Mouse (Mus musculus): ENCODE measurements around the gene Krt14. TPM values are rescaled to one million over a fixed set of nuclear protein-coding genes. Genes with fewer than 3 reads are reported as not detected.

Krt14 gene
- polyA plus RNA-seq, 1 experiment from 2014 or later = 3.0 TPM

DNA sequence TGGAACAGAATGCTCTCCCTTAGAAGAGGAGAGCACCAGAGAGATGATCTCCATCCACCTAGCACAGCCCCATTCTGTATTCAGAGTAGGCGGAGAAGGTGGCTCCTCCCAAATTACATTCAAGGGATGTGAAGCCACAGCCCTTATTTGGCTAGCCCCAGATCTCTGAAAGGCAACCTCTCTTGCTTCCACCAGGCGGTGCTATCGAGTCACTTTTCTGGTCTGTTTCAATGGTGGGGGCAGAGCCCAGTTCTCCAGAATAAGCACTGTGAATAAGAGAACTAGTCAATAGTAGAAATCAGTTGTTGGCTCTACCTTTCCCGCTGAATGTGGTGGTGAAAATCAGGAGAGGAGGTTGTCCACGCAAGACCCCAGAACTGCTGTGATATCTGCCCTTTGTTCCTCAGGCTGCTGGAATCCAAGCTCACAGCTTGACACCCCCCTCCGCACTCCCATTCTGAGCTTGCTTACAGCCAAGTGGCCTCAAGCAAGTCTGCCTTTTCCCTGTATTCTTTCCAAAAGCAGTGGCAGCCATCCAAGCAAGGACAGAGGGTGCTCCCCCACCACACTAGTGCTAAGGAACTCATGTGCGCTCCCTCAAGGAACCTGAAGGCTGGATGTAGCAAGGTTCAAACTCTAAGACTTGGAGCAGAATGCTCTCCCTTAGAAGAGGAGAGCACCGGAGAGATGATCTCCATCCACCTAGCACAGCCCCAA is 7.1 kb downstream of the Krt14 start:
- Histone ChIP-seq H3K4me1 (no peaks in the 10 kb centered on the region), H3K4me2 (no peak overlapping the region), H3K4me3 (no peak overlapping the region), H3K36me3 (no peaks in the 10 kb centered on the region), H3K27ac (replicated peaks) (no peak overlapping the region), H3K9me3 (no peaks in the 10 kb centered on the region), H3K9ac (no peak overlapping the region), H3K27me3 (replicated peaks) (no peaks in the 10 kb centered on the region; the same call in 1 of the 2 replicates)
- no peak for ATAC-seq (ENCODE audit: extremely low read depth, insufficient number of reproducible peaks, low FRiP score, low TSS enrichment)
- WGBS = 38% methylated on average over 8 of the region's 8 CpGs

- H3K9me3 ChIP-seq = no peaks in the 10 kb centered on the region
- H3K27ac ChIP-seq (replicated peaks) = no peak overlapping the region
- peaks cover under 1% of the 10 kb centered on the region; the same call in 1 of the 2 replicates for H3K27me3 ChIP-seq (replicated peaks)
- H3K4me1 ChIP-seq = no peaks in the 10 kb centered on the region
- H3K36me3 ChIP-seq = no peaks in the 10 kb centered on the region
- 58% methylated on average over 4 of the region's 4 CpGs for WGBS
- no peak overlapping the region for H3K9ac ChIP-seq
- ATAC-seq (ENCODE audit: extremely low read depth, insufficient number of reproducible peaks, low FRiP score, low TSS enrichment) = no peak
- no peak overlapping the region for H3K4me2 ChIP-seq
- H3K4me3 ChIP-seq = no peak overlapping the region
Observed at GRCm38 (mm10) chr11:100198666-100199065, 8.7 kb downstream of the Krt14 start.

DNA sequence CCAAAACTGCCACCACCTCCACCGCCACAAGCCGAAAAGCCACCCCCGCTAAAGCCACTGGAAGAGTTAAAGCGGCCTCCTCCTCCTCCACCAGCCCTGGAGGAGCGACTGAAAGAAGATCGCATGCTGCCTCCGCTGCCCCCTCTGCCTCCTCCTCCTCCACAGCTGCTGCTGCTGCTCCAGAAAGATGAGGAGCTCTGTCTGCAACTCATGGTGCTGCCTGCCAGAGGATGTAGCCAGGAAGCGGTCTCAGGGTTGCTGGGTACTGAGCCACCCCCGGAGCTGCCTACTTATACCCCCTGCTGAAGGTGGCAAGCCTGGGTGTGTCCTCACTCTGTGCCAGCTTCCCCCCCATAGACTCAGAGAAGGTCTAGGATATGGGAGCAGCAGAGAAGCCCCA is 14.4 kb downstream of the Krt14 start, which contains the start of gene Krt9:
Gene Krt9, minus strand, starts transcription at position 255 of the 400 bp plus-strand sequence.
- Histone ChIP-seq H3K27me3 (replicated peaks) (peaks cover 16% of the 10 kb centered on the region; the same call in 1 of the 2 replicates), H3K27ac (replicated peaks) (no peak within 1 kb of the TSS), H3K36me3 (no peaks in the 10 kb centered on the region), H3K9ac (no peak within 1 kb of the TSS), H3K4me3 (no peak within 1 kb of the TSS), H3K4me2 (no peak within 1 kb of the TSS), H3K4me1 (no peaks in the 10 kb centered on the region), H3K9me3 (no peaks in the 10 kb centered on the region)
- ATAC-seq (ENCODE audit: extremely low read depth, insufficient number of reproducible peaks, low FRiP score, low TSS enrichment) = no peak
- WGBS = 40% methylated on average over 9 of the region's 9 CpGs

GRCm38 (mm10) chr11:100191820-100192219 is 15.5 kb downstream of the Krt14 start:
- H3K9me3 ChIP-seq = no peaks in the 10 kb centered on the region
- 85% methylated on average over 3 of the region's 3 CpGs for WGBS
- no peak overlapping the region for H3K27ac ChIP-seq (replicated peaks)
- H3K27me3 ChIP-seq (replicated peaks) = peaks cover 16% of the 10 kb centered on the region; the same call in 1 of the 2 replicates
- no peak overlapping the region for H3K4me2 ChIP-seq
- ATAC-seq (ENCODE audit: extremely low read depth, insufficient number of reproducible peaks, low FRiP score, low TSS enrichment) = no peak
- H3K4me3 ChIP-seq = no peak overlapping the region
- no peaks in the 10 kb centered on the region for H3K36me3 ChIP-seq
- H3K9ac ChIP-seq = no peak overlapping the region
- no peaks in the 10 kb centered on the region for H3K4me1 ChIP-seq

- Histone ChIP-seq H3K4me3 (no peak overlapping the region), H3K36me3 (no peaks in the 10 kb centered on the region), H3K9ac (no peak overlapping the region), H3K27ac (replicated peaks) (no peak overlapping the region), H3K9me3 (no peaks in the 10 kb centered on the region), H3K4me2 (no peak overlapping the region), H3K4me1 (no peaks in the 10 kb centered on the region), H3K27me3 (replicated peaks) (peaks cover 5% of the 10 kb centered on the region; the same call in 1 of the 2 replicates)
- no peak for ATAC-seq (ENCODE audit: extremely low read depth, insufficient number of reproducible peaks, low FRiP score, low TSS enrichment)
- WGBS = 71% methylated on average over 8 of the region's 8 CpGs
Observed at GRCm38 (mm10) chr11:100186736-100187135, 20.6 kb downstream of the Krt14 start.

DNA sequence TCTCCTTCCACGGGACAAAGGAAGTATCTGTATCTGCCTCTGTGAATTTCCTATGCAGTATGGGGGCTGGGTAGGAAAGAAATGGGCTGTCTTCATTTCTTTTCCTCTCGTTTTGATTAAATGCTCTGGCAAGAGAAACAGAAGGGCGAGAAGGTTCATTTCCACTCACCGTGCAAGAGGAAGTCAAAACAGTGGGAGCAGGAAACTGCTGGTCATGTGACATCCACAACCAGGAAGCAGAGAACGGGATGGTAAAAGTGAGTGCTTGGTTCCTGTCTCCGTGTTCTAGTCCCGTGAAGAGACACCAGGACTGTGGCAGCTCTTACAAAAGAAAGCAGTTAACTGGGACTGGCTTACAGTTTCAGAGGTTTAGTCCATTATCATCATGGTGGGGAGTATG is 25.6 kb downstream of the Krt14 start:
- Histone ChIP-seq H3K9me3 (no peaks in the 10 kb centered on the region), H3K9ac (no peak overlapping the region), H3K27me3 (replicated peaks) (0 out of 2 replicates have a peak, but pooled peaks cover 8% of the 10 kb centered on the region), H3K4me1 (no peaks in the 10 kb centered on the region), H3K4me2 (no peak overlapping the region), H3K27ac (replicated peaks) (no peak overlapping the region), H3K36me3 (no peaks in the 10 kb centered on the region), H3K4me3 (no peak overlapping the region)
- 56% methylated on average over 7 of the region's 7 CpGs for WGBS
- ATAC-seq (ENCODE audit: extremely low read depth, insufficient number of reproducible peaks, low FRiP score, low TSS enrichment) = no peak

DNA sequence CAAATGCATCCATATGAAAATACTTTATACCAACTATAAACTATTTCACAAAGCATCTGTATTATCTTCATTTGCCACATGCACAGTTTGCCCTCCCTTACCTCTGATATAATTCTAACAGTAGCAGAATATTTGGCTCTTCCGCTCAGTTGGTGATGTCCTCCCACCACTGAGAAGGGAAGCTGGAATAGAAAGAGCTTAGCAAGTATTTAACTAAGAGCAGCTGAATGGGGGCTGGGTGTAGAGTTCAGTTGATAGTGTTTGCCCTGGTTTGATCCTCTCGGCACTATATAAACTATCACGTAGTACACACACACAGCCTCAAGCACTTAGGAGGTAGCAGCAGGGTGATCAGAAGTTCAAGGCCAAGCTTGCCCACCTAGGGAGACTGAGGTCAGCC is 28.1 kb downstream of the Krt14 start:
- no peaks in the 10 kb centered on the region for H3K9me3 ChIP-seq
- 63% methylated on average over 3 of the region's 3 CpGs for WGBS
- ATAC-seq (ENCODE audit: extremely low read depth, insufficient number of reproducible peaks, low FRiP score, low TSS enrichment) = no peak
- no peaks in the 10 kb centered on the region for H3K4me1 ChIP-seq
- H3K27me3 ChIP-seq (replicated peaks) = 0 out of 2 replicates have a peak, but pooled peaks cover 9% of the 10 kb centered on the region
- no peak overlapping the region for H3K4me3 ChIP-seq
- H3K9ac ChIP-seq = no peak overlapping the region
- no peak overlapping the region for H3K27ac ChIP-seq (replicated peaks)
- H3K4me2 ChIP-seq = no peak overlapping the region
- no peaks in the 10 kb centered on the region for H3K36me3 ChIP-seq

DNA sequence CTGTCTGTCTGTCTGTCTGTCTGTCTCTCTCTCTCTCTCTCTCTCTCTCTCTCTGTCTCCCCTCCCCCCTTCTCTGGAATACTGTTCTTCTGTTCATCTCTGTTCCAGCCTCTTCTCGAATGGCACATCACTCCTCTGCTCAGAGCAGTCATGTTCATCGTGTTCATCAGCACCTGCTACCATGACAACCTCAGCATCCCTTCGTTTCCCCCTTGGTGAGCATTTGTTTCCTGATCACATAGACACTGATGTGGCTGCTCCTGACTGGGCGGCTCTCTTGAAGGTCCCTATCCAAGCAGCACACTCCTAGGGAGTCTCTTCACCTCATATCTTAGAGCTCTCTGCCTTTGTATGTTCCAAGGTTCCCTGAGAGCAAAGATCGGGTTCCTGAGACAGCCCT is 29.0 kb downstream of the Krt14 start:
- Histone ChIP-seq H3K27me3 (replicated peaks) (0 out of 2 replicates have a peak, but pooled peaks cover 9% of the 10 kb centered on the region), H3K4me2 (no peak overlapping the region), H3K9me3 (no peaks in the 10 kb centered on the region), H3K9ac (no peak overlapping the region), H3K27ac (replicated peaks) (no peak overlapping the region), H3K4me3 (no peak overlapping the region), H3K36me3 (no peaks in the 10 kb centered on the region), H3K4me1 (no peaks in the 10 kb centered on the region)
- 69% methylated on average over 5 of the region's 5 CpGs for WGBS
- no peak for ATAC-seq (ENCODE audit: extremely low read depth, insufficient number of reproducible peaks, low FRiP score, low TSS enrichment)

- H3K27ac ChIP-seq (replicated peaks) = no peak overlapping the region
- no peak overlapping the region for H3K9ac ChIP-seq
- ATAC-seq (ENCODE audit: extremely low read depth, insufficient number of reproducible peaks, low FRiP score, low TSS enrichment) = no peak
- no peaks in the 10 kb centered on the region for H3K9me3 ChIP-seq
- 0 out of 2 replicates have a peak, but pooled peaks cover 9% of the 10 kb centered on the region for H3K27me3 ChIP-seq (replicated peaks)
- no peaks in the 10 kb centered on the region for H3K4me1 ChIP-seq
- H3K36me3 ChIP-seq = no peaks in the 10 kb centered on the region
- H3K4me3 ChIP-seq = no peak overlapping the region
- H3K4me2 ChIP-seq = no peak overlapping the region
- WGBS = 68% methylated on average over 9 of the region's 9 CpGs
Observed at GRCm38 (mm10) chr11:100176791-100177190, 30.6 kb downstream of the Krt14 start.

GRCm38 (mm10) chr11:100168765-100169762 is 38.3 kb downstream of the Krt14 start:
- Histone ChIP-seq H3K9ac (no peak overlapping the region), H3K27me3 (replicated peaks) (peaks cover 4% of the 10 kb centered on the region; the same call in 1 of the 2 replicates), H3K36me3 (no peaks in the 10 kb centered on the region), H3K27ac (replicated peaks) (no peak overlapping the region), H3K4me1 (peaks cover 33% of the 10 kb centered on the region), H3K9me3 (no peaks in the 10 kb centered on the region), H3K4me2 (peak overlapping the region; percentile 41), H3K4me3 (no peak overlapping the region)
- WGBS = 28% methylated on average over 14 of the region's 14 CpGs
- ATAC-seq (ENCODE audit: extremely low read depth, insufficient number of reproducible peaks, low FRiP score, low TSS enrichment) = no peak

- 52% methylated on average over 8 of the region's 8 CpGs for WGBS
- Histone ChIP-seq H3K36me3 (no peaks in the 10 kb centered on the region), H3K27me3 (replicated peaks) (peaks cover 4% of the 10 kb centered on the region; the same call in 1 of the 2 replicates), H3K4me3 (no peak overlapping the region), H3K27ac (replicated peaks) (no peak overlapping the region; the same call in 1 of the 2 replicates), H3K9ac (no peak overlapping the region), H3K9me3 (no peaks in the 10 kb centered on the region), H3K4me2 (no peak overlapping the region), H3K4me1 (peaks cover 34% of the 10 kb centered on the region)
- ATAC-seq (ENCODE audit: extremely low read depth, insufficient number of reproducible peaks, low FRiP score, low TSS enrichment) = no peak; the same call in 1 of the 2 replicates
Observed at GRCm38 (mm10) chr11:100168071-100168470, 39.3 kb downstream of the Krt14 start.
